Mouse (Mus musculus): ENCODE measurements around the gene Mmp2. TPM values are rescaled to one million over a fixed set of nuclear protein-coding genes. Genes with fewer than 3 reads are reported as not detected.
"Not testable (repeated sequence)": the region's sequence is repeated elsewhere in the genome, so short reads cannot be mapped to it uniquely, and the experiment has no call there.

The Mmp2 gene
- total RNA-seq (2021): 10 to 100 TPM in 1 of 2 experiments, 1 to 10 TPM in 1; 8.6 to 13.9 TPM
- long read RNA-seq, experiment 1, partial matches to known transcripts: 1 of 3 reads
- long read RNA-seq, experiment 1, other reads (novel, unspliced or antisense): 1 of 3 reads
- long read RNA-seq, experiment 2, transcript Mmp2-201 (13 exons, 3,078 nt): major isoform, 7 of 11 reads
- long read RNA-seq, experiment 2, partial matches to known transcripts: 2 of 11 reads
- long read RNA-seq, experiment 2, other reads (novel, unspliced or antisense): 2 of 11 reads

GRCm38 (mm10) chr8:92827243-92828034, at the start of gene Mmp2:
TSS of gene Mmp2 (plus strand) at chr8:92827291.
- no peak for DNase-seq (ENCODE audit: low spot score in 2 of 2)

- DNase-seq (ENCODE audit: low spot score in 2 of 2): no peak
Measured at GRCm38 (mm10) chr8:92780976-92781375, 46.1 kb upstream of the Mmp2 start.

GRCm38 (mm10) chr8:92783906-92784610, 43.0 kb upstream of the Mmp2 start:
- no peak for DNase-seq (ENCODE audit: low spot score in 2 of 2)

- DNase-seq (ENCODE audit: low spot score in 2 of 2): peak in 1 of 2 experiments; percentile 6
Measured at GRCm38 (mm10) chr8:92790835-92791234, 36.3 kb upstream of the Mmp2 start.

GRCm38 (mm10) chr8:92791999-92792398, 35.1 kb upstream of the Mmp2 start:
- DNase-seq (ENCODE audit: low spot score in 2 of 2): not testable (repeated sequence)

GRCm38 (mm10) chr8:92793852-92794580, 33.1 kb upstream of the Mmp2 start:
- DNase-seq (ENCODE audit: low spot score in 2 of 2): no peak

GRCm38 (mm10) chr8:92797527-92797931, 29.6 kb upstream of the Mmp2 start:
- DNase-seq (ENCODE audit: low spot score in 2 of 2): no peak

- DNase-seq (ENCODE audit: low spot score in 2 of 2): no peak
Measured at GRCm38 (mm10) chr8:92799406-92799805, 27.7 kb upstream of the Mmp2 start.

- no peak for DNase-seq (ENCODE audit: low spot score in 2 of 2)
Measured at GRCm38 (mm10) chr8:92801231-92801630, 25.9 kb upstream of the Mmp2 start.

- DNase-seq (ENCODE audit: low spot score in 2 of 2): no peak
Measured at GRCm38 (mm10) chr8:92802591-92802990, 24.5 kb upstream of the Mmp2 start.

GRCm38 (mm10) chr8:92812773-92813172, 14.3 kb upstream of the Mmp2 start:
- no peak for DNase-seq (ENCODE audit: low spot score in 2 of 2)

- no peak for DNase-seq (ENCODE audit: low spot score in 2 of 2)
Measured at GRCm38 (mm10) chr8:92815661-92816060, 11.4 kb upstream of the Mmp2 start.

GRCm38 (mm10) chr8:92817928-92818818, 8.9 kb upstream of the Mmp2 start:
- peak; percentile 91 to 95 for DNase-seq (ENCODE audit: low spot score in 2 of 2)

GRCm38 (mm10) chr8:92821151-92821550, 5.9 kb upstream of the Mmp2 start:
- no peak for DNase-seq (ENCODE audit: low spot score in 2 of 2)

GRCm38 (mm10) chr8:92822386-92822785, 4.7 kb upstream of the Mmp2 start:
- DNase-seq (ENCODE audit: low spot score in 2 of 2): no peak

- no peak for DNase-seq (ENCODE audit: low spot score in 2 of 2)
Measured at GRCm38 (mm10) chr8:92825991-92826390, 1.1 kb upstream of the Mmp2 start.

GRCm38 (mm10) chr8:92828251-92828743, 1.2 kb downstream of the Mmp2 start:
- DNase-seq (ENCODE audit: low spot score in 2 of 2): peak; percentile 21 to 63

GRCm38 (mm10) chr8:92834065-92834731, 7.1 kb downstream of the Mmp2 start:
- DNase-seq (ENCODE audit: low spot score in 2 of 2): no peak

- DNase-seq (ENCODE audit: low spot score in 2 of 2): no peak
Measured at GRCm38 (mm10) chr8:92834786-92835500, 7.9 kb downstream of the Mmp2 start.

Measured in layer of hippocampus, postnatal 14 days (tissue).